Mouse (Mus musculus) lung, postnatal 25 days (tissue): ENCODE measurements at regions not wholly inside any gene's neighbourhood (a gene's known extent, or its start where the extent isn't known, plus 50 kb on each side); places are given as distances from the start of the nearest gene placed in this dataset.

Source experiments
- DNase-seq: peaks from one replicate; pipeline ENCODE4 v3.0.0; 2022; ENCODE audit warnings: low spot score

- DNase-seq, result no peak
Measured at GRCm38 (mm10) chr5:11983452-11983851, 65.6 kb downstream of the 4933402N22Rik start.

DNA sequence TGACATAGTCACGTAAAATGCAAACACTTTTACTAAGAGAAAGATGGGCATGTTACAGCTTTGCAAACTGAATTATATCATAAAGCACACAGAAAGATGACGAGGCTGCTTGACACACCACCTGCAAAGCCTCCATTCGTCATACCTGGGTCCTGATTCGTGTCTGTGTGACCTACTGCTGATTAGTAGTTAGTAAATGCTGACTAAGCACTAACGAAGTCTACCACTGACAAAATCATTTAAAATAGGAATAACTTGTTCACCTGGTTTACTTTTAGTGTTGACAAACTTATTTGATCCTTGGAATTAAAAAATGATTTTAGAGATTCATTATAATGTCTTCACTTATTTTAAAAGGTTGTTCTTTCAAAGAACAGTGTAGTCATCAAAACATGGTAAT, 71.3 kb downstream of the 4933402N22Rik start:
- no peak for DNase-seq

DNA sequence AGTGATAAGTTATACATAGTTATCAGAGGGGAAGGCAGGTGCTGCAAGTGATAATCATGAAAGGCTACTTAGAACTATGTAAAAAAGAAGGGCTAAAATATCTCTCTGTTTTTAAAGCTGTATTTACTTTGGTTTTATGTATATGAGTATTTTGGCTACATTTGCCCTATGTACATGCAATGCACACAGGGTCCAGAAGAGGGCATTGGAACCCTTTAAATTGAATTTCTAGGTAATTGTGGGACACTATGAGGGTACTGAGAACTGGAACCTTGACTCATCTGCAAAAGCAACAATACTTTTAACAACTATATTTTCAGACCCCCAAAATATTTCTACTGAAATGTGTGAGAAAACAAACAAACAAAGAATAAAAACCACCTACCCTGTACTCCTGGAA, 82.9 kb downstream of the 4933402N22Rik start:
- no peak for DNase-seq

- no peak for DNase-seq
Measured at GRCm38 (mm10) chr5:12006473-12006872, 88.6 kb downstream of the 4933402N22Rik start.

DNA sequence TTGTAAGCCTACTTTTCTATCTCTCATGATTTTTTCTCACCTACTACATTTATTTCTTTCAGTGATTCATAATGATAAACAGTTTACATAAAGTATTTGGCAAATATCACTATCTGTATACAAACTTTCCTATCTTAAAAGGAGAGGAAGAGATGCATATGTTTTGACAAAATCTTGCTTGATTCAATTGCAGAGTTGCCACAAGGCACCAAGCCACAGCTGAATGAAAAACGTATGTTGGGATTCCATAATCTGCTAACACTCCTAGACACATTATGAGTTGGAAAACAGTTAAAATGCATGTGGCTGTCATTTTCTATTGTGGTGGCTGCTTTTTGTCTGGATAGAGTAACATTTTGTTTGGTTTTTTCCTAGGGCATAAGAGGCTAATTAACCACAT, 98.5 kb downstream of the 4933402N22Rik start:
- DNase-seq, result no peak

GRCm38 (mm10) chr5:12020489-12020888, 102.6 kb downstream of the 4933402N22Rik start:
- DNase-seq, result no peak

- DNase-seq, result no peak
Measured at GRCm38 (mm10) chr5:12024705-12025383, 107.0 kb downstream of the 4933402N22Rik start.

DNA sequence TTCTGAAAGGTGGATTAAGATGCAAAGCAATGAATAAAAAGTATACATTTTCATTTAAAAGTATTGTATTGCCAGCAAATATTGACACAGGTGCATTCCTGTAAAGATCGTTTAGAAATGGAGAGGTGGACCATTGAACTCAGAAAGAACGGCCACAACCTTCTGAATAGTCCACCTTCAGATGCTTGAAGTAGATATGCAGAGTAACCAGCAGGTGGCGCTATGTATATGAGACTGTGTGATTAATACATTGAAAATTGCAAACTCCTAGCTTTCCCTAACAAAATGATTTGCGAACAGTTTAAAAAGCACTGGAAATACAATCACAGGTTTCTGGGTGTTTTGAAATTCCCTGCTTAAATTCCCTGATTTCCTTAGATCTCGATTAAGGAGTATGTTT, 112.2 kb downstream of the 4933402N22Rik start:
- DNase-seq, result peak; percentile 24

GRCm38 (mm10) chr5:12049806-12050205, 132.0 kb downstream of the 4933402N22Rik start:
- DNase-seq, result no peak

GRCm38 (mm10) chr5:12080191-12080590, 162.3 kb downstream of the 4933402N22Rik start:
- no peak for DNase-seq

GRCm38 (mm10) chr5:12093680-12094079, 175.8 kb downstream of the 4933402N22Rik start:
- DNase-seq, result no peak

- DNase-seq, result no peak
Measured at GRCm38 (mm10) chr5:12116587-12117354, 198.9 kb downstream of the 4933402N22Rik start.

- DNase-seq, result no peak
Measured at GRCm38 (mm10) chr5:12124935-12125334, 207.1 kb downstream of the 4933402N22Rik start.

DNA sequence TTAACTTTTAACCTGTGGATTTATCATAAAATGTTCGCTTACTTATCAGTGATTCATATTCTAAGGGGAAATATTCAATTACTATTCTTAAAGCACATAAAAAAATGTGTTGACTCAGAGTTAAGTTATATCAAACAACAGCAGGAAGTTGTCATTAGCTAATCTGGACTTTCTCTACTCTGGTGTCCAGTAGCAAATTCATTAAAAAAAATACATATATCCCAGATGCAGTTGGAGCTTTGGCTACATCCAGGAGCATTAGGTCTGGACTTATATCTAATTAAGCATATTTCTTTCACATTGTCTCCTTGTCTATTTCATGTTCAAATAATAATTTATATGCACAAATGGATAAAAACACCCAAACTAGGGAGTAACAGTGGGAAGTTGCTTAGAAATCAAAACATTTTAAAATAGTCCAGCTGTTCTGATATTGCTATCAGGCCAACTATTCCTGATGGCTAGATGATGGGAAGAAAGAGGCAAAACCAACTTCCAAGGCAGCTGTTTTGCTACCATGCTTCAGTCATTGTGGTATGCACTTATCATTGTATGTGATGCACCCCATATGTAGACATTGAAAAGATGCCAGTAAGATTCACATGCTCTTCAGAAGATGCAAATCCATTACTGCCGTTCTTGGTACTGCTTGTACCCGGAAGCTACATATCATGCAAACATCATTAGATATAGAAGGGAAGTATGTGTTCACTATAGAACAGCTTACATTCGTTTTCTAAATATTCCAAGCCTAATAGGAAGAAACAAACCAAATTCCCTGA, 209.8 kb downstream of the 4933402N22Rik start:
- DNase-seq, result no peak

- no peak for DNase-seq
Measured at GRCm38 (mm10) chr5:12138961-12139360, 221.1 kb downstream of the 4933402N22Rik start.

GRCm38 (mm10) chr5:12153295-12153694, 229.9 kb upstream of the Sema3d start:
- DNase-seq, result no peak

DNA sequence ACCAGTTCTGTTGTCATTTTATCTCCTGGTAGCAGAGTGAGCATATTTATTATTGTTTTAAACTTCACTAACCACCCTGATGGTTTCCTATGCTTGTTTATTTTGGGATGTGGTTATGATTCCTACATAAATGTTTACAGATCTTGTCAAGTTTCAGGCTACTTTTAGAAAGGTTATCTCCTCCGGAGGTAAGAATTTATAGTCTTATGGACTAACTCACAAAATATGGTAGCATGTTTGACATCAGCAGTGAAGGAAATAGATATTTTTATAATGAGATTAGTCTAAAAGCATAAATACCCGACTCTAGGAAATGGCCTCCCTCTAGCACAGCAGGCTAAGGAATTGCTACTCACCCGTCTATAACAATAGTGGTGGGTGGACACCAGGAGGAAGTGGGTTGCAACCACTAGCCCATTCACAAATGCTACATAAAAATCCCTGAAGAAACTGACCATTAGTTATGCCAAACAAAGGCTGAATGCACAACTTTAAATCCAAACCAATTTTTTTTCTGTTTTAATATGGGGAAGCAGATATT, 228.6 kb upstream of the Sema3d start:
- DNase-seq, result no peak

GRCm38 (mm10) chr5:12191681-12192080, 191.5 kb upstream of the Sema3d start:
- no peak for DNase-seq

- DNase-seq, result no peak
Measured at GRCm38 (mm10) chr5:12207452-12207851, 175.7 kb upstream of the Sema3d start.

- DNase-seq, result no peak
Measured at GRCm38 (mm10) chr5:12209631-12210030, 173.6 kb upstream of the Sema3d start.

DNA sequence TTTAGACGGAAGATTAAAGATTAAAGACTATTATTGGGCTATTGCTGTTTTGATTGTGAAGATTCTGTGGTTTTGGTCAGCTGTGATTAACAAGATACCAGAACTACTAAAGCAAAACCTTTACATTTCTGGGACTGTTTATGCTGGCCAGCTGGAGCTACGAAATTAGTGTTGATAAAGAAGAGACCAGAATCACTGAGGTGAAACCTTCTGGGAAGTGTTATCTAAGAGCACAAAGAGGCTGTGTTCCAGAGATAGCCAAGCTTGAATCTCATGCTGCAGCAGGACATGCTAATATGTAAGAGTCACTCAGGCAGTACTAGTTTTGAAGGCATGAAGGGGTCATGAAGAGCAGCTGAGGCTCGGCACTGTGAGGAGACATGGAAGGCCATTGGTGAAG, 169.7 kb upstream of the Sema3d start:
- no peak for DNase-seq

DNA sequence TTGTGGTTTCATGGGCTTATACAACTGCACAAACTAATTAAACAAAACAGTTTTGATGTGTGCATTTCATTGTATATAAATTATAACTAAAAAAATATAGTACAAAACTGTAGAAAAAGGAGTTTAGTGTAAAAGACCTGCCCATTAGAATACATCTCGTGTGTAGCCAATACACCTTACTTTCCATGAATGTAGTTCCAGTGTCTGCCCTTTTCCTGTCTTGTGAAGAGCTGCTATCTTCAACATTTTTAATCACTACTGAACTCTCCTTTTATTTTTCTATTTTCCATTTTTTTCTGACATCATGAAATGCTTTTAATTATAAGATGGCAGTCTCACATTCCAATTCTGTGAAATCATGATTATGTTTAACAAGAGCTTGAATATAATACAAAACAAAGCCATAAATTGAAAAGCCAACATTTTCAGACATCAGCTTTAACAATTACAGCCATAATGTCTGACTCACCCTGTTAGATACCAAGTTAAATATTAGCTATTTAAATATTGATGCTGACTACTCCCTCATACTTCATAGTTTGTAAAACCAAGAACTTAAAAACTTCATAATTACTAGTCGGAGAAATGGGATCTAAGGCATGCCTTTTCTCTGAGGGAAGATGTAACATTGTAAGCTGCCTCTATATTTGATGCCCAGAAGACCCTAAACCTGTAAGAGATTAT, 163.6 kb upstream of the Sema3d start:
- no peak for DNase-seq
